Mouse (Mus musculus): Measurements from ENCODE around the gene Speg. TPM values are rescaled to one million over a fixed set of nuclear protein-coding genes. Genes with fewer than 3 reads are reported as not detected.

Gene Speg
- polyA plus RNA-seq, 1 experiment from 2014 or later = 53.8 TPM

- H3K4me1 ChIP-seq (ENCODE audit: control insufficient read depth, insufficient read depth, low read length) = peaks cover 43% of the 10 kb centered on the region
- no peaks in the 10 kb centered on the region for H3K9me3 ChIP-seq (ENCODE audit: control insufficient read depth, low read depth, low read length)
- no peak for ATAC-seq (ENCODE audit: insufficient number of reproducible peaks, insufficient read depth, low FRiP score, low read depth)
- 3% methylated on average over 32 of the region's 35 CpGs for WGBS
- H3K36me3 ChIP-seq (ENCODE audit: control insufficient read depth, insufficient read depth, low read length) = no peaks in the 10 kb centered on the region
- peak within 1 kb of the TSS; percentile 21; the same call in 1 of the 2 replicates for H3K4me3 ChIP-seq (ENCODE audit: low read depth, low read length)
- H3K27me3 ChIP-seq (ENCODE audit: control insufficient read depth, insufficient read depth, low read length) = peaks cover 33% of the 10 kb centered on the region
- H3K9ac ChIP-seq (replicated peaks; ENCODE audit: low read depth, low read length) = 0 out of 2 replicates have a peak within 1 kb of the TSS, but pooled peaks have one; percentile 6
- no peak within 1 kb of the TSS for H3K27ac ChIP-seq (ENCODE audit: low read length)
- peak within 1 kb of the TSS; percentile 46 for H3K4me2 ChIP-seq (replicated peaks; ENCODE audit: low read depth, low read length)
Observed at GRCm38 (mm10) chr1:75450314-75451005, 75.4 kb downstream of the Speg start, which contains the start of gene Asic4. Gene Asic4, plus strand, starts transcription at chr1:75450436.

DNA sequence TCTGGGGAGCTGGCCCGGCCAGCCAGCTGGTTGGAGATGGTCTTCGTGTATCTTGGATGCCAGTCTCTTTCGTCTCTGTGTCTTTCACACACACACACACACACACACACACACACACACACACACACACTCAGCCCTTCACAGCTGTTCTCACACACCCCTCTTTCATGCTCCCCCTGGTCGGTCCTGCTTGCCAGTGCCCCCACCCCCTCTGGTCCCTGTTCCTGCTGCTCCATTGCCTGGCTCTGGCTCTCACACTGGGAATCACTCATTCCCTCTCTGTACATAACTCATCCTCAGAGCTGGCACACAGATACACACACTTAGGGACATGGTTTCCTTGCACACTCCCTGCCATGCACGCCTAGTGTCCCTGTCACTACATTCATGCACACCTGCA is 76.8 kb downstream of the Speg start:
- no peaks in the 10 kb centered on the region for H3K9me3 ChIP-seq (ENCODE audit: control insufficient read depth, low read depth, low read length)
- no peak for ATAC-seq (ENCODE audit: insufficient number of reproducible peaks, insufficient read depth, low FRiP score, low read depth)

DNA sequence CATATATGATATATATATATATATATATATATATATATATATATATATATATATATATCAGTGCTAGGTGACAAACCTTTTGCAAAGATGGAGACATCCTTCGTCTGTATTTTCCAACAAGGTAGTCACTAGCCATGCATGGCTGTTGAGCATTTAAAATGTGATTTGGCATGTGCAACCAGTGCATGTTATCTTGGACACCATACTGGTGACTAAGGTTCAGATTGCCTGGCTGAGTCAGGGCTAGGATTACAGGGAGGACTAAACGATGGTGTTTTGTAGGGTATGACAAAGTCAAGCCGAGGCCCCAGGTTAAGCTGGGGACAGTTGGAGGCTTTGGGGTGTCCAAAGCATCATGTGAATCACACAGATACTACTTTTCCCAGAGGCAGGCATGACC is 80.3 kb downstream of the Speg start:
- peaks cover 14% of the 10 kb centered on the region for H3K27me3 ChIP-seq (ENCODE audit: control insufficient read depth, insufficient read depth, low read length)
- 68% methylated on average over 3 of the region's 3 CpGs for WGBS
- no peak for ATAC-seq (ENCODE audit: insufficient number of reproducible peaks, insufficient read depth, low FRiP score, low read depth)

More for the DNA sequence above, 76.8 kb downstream of the Speg start:
- 70% methylated on average over 5 of the region's 5 CpGs for WGBS
- Histone ChIP-seq H3K27me3 (ENCODE audit: control insufficient read depth, insufficient read depth, low read length) (peaks cover 30% of the 10 kb centered on the region), H3K9ac (replicated peaks; ENCODE audit: low read depth, low read length) (no peak overlapping the region), H3K36me3 (ENCODE audit: control insufficient read depth, insufficient read depth, low read length) (no peaks in the 10 kb centered on the region), H3K4me3 (ENCODE audit: low read depth, low read length) (no peak overlapping the region), H3K4me2 (replicated peaks; ENCODE audit: low read depth, low read length) (no peak overlapping the region), H3K4me1 (ENCODE audit: control insufficient read depth, insufficient read depth, low read length) (peaks cover 35% of the 10 kb centered on the region), H3K27ac (ENCODE audit: low read length) (no peak overlapping the region)

DNA sequence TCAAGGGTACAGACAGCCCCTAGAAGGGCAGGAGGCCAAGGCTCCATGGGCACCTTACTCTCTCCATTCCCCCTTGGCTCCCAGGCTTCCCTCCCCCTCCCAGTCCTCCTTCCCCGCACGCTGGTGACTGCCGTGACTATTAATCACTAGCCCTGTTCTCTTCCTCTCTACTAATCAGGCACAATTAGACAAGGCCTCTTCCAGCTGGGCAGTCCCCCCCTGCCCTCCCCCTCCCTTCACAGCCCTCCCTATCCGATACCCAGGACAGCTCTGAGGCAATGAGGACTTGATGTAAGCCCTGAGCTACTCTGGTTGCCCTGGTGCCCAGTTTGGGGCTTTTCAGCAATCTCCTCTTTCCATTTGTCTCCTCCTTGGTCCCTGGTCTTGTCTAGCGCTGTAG is 80.9 kb downstream of the Speg start:
- no peak for ATAC-seq (ENCODE audit: insufficient number of reproducible peaks, insufficient read depth, low FRiP score, low read depth)
- Histone ChIP-seq H3K4me2 (replicated peaks; ENCODE audit: low read depth, low read length) (no peak overlapping the region), H3K27me3 (ENCODE audit: control insufficient read depth, insufficient read depth, low read length) (peaks cover 9% of the 10 kb centered on the region), H3K9ac (replicated peaks; ENCODE audit: low read depth, low read length) (no peak overlapping the region), H3K4me1 (ENCODE audit: control insufficient read depth, insufficient read depth, low read length) (peaks cover 21% of the 10 kb centered on the region), H3K9me3 (ENCODE audit: control insufficient read depth, low read depth, low read length) (no peaks in the 10 kb centered on the region), H3K27ac (ENCODE audit: low read length) (no peak overlapping the region), H3K4me3 (ENCODE audit: low read depth, low read length) (no peak overlapping the region), H3K36me3 (ENCODE audit: control insufficient read depth, insufficient read depth, low read length) (no peaks in the 10 kb centered on the region)
- WGBS = 34% methylated on average over 5 of the region's 5 CpGs

More for the DNA sequence above, 80.3 kb downstream of the Speg start:
- no peaks in the 10 kb centered on the region for H3K9me3 ChIP-seq (ENCODE audit: control insufficient read depth, low read depth, low read length)
- H3K4me3 ChIP-seq (ENCODE audit: low read depth, low read length) = no peak overlapping the region
- H3K4me1 ChIP-seq (ENCODE audit: control insufficient read depth, insufficient read depth, low read length) = peaks cover 26% of the 10 kb centered on the region
- no peak overlapping the region for H3K4me2 ChIP-seq (replicated peaks; ENCODE audit: low read depth, low read length)
- H3K9ac ChIP-seq (replicated peaks; ENCODE audit: low read depth, low read length) = no peak overlapping the region
- no peaks in the 10 kb centered on the region for H3K36me3 ChIP-seq (ENCODE audit: control insufficient read depth, insufficient read depth, low read length)
- no peak overlapping the region for H3K27ac ChIP-seq (ENCODE audit: low read length)

GRCm38 (mm10) chr1:75456746-75457564 is 81.9 kb downstream of the Speg start:
- Histone ChIP-seq H3K4me1 (ENCODE audit: control insufficient read depth, insufficient read depth, low read length) (peaks cover 17% of the 10 kb centered on the region), H3K36me3 (ENCODE audit: control insufficient read depth, insufficient read depth, low read length) (no peaks in the 10 kb centered on the region), H3K27ac (ENCODE audit: low read length) (no peak overlapping the region), H3K4me2 (replicated peaks; ENCODE audit: low read depth, low read length) (no peak overlapping the region), H3K9me3 (ENCODE audit: control insufficient read depth, low read depth, low read length) (no peaks in the 10 kb centered on the region), H3K4me3 (ENCODE audit: low read depth, low read length) (no peak overlapping the region), H3K27me3 (ENCODE audit: control insufficient read depth, insufficient read depth, low read length) (0 out of 2 replicates have a peak, but pooled peaks cover 2% of the 10 kb centered on the region), H3K9ac (replicated peaks; ENCODE audit: low read depth, low read length) (no peak overlapping the region)
- ATAC-seq (ENCODE audit: insufficient number of reproducible peaks, insufficient read depth, low FRiP score, low read depth) = no peak
- WGBS = 16% methylated on average over 14 of the region's 14 CpGs

DNA sequence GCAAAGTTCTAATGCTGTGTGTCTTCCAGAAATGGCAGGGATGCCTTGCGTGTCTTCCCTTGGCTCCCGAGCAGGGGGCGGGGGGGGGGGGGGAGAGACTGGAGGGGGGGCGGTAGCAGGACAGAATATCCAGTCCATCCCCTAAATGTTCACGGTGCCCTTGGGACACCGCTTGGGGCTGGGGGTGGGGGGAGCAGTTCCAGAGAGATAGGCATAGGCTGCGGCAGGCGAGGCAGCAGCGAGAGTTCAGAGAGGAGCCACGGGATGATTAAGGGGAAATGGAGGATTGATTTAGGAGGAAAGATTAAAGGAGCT is 82.6 kb downstream of the Speg start:
- WGBS = 10% methylated on average over 9 of the region's 10 CpGs
- Histone ChIP-seq H3K27me3 (ENCODE audit: control insufficient read depth, insufficient read depth, low read length) (0 out of 2 replicates have a peak, but pooled peaks cover 2% of the 10 kb centered on the region), H3K4me1 (ENCODE audit: control insufficient read depth, insufficient read depth, low read length) (peaks cover 17% of the 10 kb centered on the region), H3K9me3 (ENCODE audit: control insufficient read depth, low read depth, low read length) (no peaks in the 10 kb centered on the region), H3K4me2 (replicated peaks; ENCODE audit: low read depth, low read length) (no peak overlapping the region; the same call in 1 of the 2 replicates), H3K9ac (replicated peaks; ENCODE audit: low read depth, low read length) (no peak overlapping the region), H3K4me3 (ENCODE audit: low read depth, low read length) (no peak overlapping the region), H3K27ac (ENCODE audit: low read length) (no peak overlapping the region), H3K36me3 (ENCODE audit: control insufficient read depth, insufficient read depth, low read length) (no peaks in the 10 kb centered on the region)
- ATAC-seq (ENCODE audit: insufficient number of reproducible peaks, insufficient read depth, low FRiP score, low read depth) = peak; percentile 4; the same call in 1 of the 2 replicates

- Histone ChIP-seq H3K4me3 (ENCODE audit: low read depth, low read length) (peak overlapping the region; percentile 30), H3K27ac (ENCODE audit: low read length) (peak overlapping the region; percentile 46; the same call in 1 of the 2 replicates), H3K4me2 (replicated peaks; ENCODE audit: low read depth, low read length) (peak overlapping the region; percentile 59), H3K9me3 (ENCODE audit: control insufficient read depth, low read depth, low read length) (no peaks in the 10 kb centered on the region), H3K27me3 (ENCODE audit: control insufficient read depth, insufficient read depth, low read length) (0 out of 2 replicates have a peak, but pooled peaks cover 2% of the 10 kb centered on the region), H3K4me1 (ENCODE audit: control insufficient read depth, insufficient read depth, low read length) (peaks cover 17% of the 10 kb centered on the region), H3K36me3 (ENCODE audit: control insufficient read depth, insufficient read depth, low read length) (no peaks in the 10 kb centered on the region), H3K9ac (replicated peaks; ENCODE audit: low read depth, low read length) (no peak overlapping the region; the same call in 1 of the 2 replicates)
- ATAC-seq (ENCODE audit: insufficient number of reproducible peaks, insufficient read depth, low FRiP score, low read depth) = peak; percentile 73
- 2% methylated on average over 42 of the region's 42 CpGs for WGBS
Observed at GRCm38 (mm10) chr1:75458025-75458788, 83.1 kb downstream of the Speg start.
